In genomic region chr11:21308119-21308518, GRCm38 (mm10) we compare ENCODE assay signal across 7 mouse cellular contexts.
DNase-seq lines count a peak whose midpoint lies in the region; ATAC-seq and TF ChIP-seq lines count a peak whose summit lies in the region.

No protein-coding gene starts in this region.

- DNase-seq in left cerebral cortex, adult 2 months (ENCODE audit: extremely low spot score in 1 of 2, low spot score in 2 of 2): no peak
- DNase-seq in left cerebral cortex, adult 9 months (ENCODE audit: low spot score in 2 of 2): no peak
- no peak for DNase-seq in Patski (ENCODE audit: low read depth, low spot score)
- peak; percentile 34 for DNase-seq in embryo, embryonic 10.5 days (ENCODE audit: low spot score)
- no peak for DNase-seq in gastrocnemius, adult 18-20 months (ENCODE audit: low spot score)
- DNase-seq in gastrocnemius, adult 8-10 months (ENCODE audit: low spot score in 2 of 2): no peak

- no peak overlapping the region for H3K4me3 ChIP-seq in left cerebral cortex, adult 2 months

- TF ChIP-seq CTCF in left cerebral cortex, adult 2 months (IDR thresholded peaks at IDR 0.05): peak; percentile 68
- peak; percentile 70 for TF ChIP-seq CTCF in Patski (IDR thresholded peaks at IDR 0.05)

- ATAC-seq in Patski: no peak
- peak; percentile 76 for ATAC-seq in megakaryocyte progenitor cell, adult 5-6 weeks (replicated peaks; ENCODE audit: poor library complexity)

- POLR2A ChIA-PET in Patski (lab: Charles Lee): interaction anchor here (0.7 kb wide), 1 partner anchor 391 kb away, joined by 3 read pairs; no protein-coding TSS in a partner anchor

- CTCF ChIA-PET in Patski (lab: Charles Lee): interaction anchor here (0.7 to 1.7 kb wide), 9 partner anchors 10 to 23 kb away, joined by 3 to 7 read pairs (median 5); no protein-coding TSS in a partner anchor

- in situ Hi-C loops in Patski (cut with MboI; ENCODE audit: low pct_unique_long_range_greater_than_20kb): no loop called here

- no peaks in the 10 kb centered on the region for H3K27me3 ChIP-seq in Patski

- intact Hi-C loops in left cerebral cortex, adult 2 months (cut with DNase I): no loop called here

- H3K27ac ChIP-seq in left cerebral cortex, adult 2 months: no peak overlapping the region
